In the genomic region with DNA sequence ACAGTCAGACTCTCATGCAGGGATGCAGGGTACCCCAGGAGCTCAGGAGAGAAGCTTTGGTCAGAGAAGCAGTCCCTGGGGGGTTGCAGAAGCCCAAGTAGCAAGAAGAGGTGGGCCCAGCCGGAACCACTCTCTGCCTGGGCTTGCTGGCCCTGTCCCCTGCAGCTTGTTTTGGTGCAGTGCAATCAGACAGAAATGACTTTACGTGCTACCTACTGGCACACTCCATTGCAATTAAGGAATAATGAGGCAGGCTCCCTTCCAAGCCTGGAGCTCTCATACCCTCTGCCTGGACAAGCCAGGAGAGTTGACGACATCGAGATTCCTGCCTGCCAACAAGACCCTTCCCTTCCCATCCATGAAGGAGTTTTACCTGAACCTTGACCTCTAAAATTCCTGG, we compare ENCODE assay signal across 22 mouse cellular contexts. TPM values are rescaled to one million over a fixed set of nuclear protein-coding genes. Genes with fewer than 3 reads are reported as not detected.
DNase-seq lines count a peak whose midpoint lies in the region; ATAC-seq and TF ChIP-seq lines count a peak whose summit lies in the region.
"Had no signal": no experiment of that assay in that cellular context is flagged by ENCODE, and none has a peak within 500 bp of the region (broad histone marks: within the 10 kb centered on the region; RNA-seq: fewer than 3 reads in every experiment).

No protein-coding gene starts in this region.

- H3K4me1 ChIP-seq in forebrain, postnatal 0 days (ENCODE audit: insufficient read depth): no peaks in the 10 kb centered on the region
- H3K4me1 ChIP-seq in forebrain, embryonic 11.5 days (replicated peaks; ENCODE audit: control insufficient read depth, insufficient read depth, low read length): no peaks in the 10 kb centered on the region

- 0 out of 2 replicates have a peak, but pooled peaks cover 6% of the 10 kb centered on the region for H3K36me3 ChIP-seq in forebrain, postnatal 0 days (ENCODE audit: insufficient read depth)
- H3K36me3 ChIP-seq in forebrain, embryonic 11.5 days (ENCODE audit: control insufficient read depth, insufficient read depth, low read length): no peaks in the 10 kb centered on the region
- H3K36me3 ChIP-seq: embryonic facial prominence, embryonic 10.5 days; embryonic facial prominence, embryonic 12.5 days; G1E had no signal

- H3K9me3 ChIP-seq in forebrain, postnatal 0 days (ENCODE audit: low read length): no peaks in the 10 kb centered on the region
- no peaks in the 10 kb centered on the region for H3K9me3 ChIP-seq in forebrain, embryonic 11.5 days (ENCODE audit: control insufficient read depth, low read length)
- H3K9me3 ChIP-seq: embryonic facial prominence, embryonic 10.5 days; embryonic facial prominence, embryonic 12.5 days; forebrain, embryonic 13.5 days; G1E had no signal

- H3K4me2 ChIP-seq in forebrain, postnatal 0 days (ENCODE audit: low read depth): no peak overlapping the region
- H3K4me2 ChIP-seq in forebrain, embryonic 11.5 days (ENCODE audit: low read depth, low read length, severe bottlenecking): no peak overlapping the region
- H3K4me2 ChIP-seq: embryonic facial prominence, embryonic 12.5 days; forebrain, embryonic 13.5 days had no signal

- H3K4me3 ChIP-seq in forebrain, postnatal 0 days (ENCODE audit: low read depth, low read length): no peak overlapping the region
- H3K4me3 ChIP-seq in forebrain, embryonic 11.5 days (ENCODE audit: low read depth, low read length): no peak overlapping the region
- H3K4me3 ChIP-seq in layer of hippocampus, adult 2 months: no peak overlapping the region
- H3K4me3 ChIP-seq: embryonic facial prominence, embryonic 10.5 days; embryonic facial prominence, embryonic 12.5 days; forebrain, embryonic 13.5 days had no signal

- WGBS in forebrain, postnatal 0 days: 38% methylated on average over 4 of the region's 4 CpGs
- WGBS in forebrain, embryonic 11.5 days: 80% methylated on average over 4 of the region's 4 CpGs

- DNase-seq in cerebellum, postnatal 10 days: peak; percentile 58 to 60
- no peak for DNase-seq in cerebellum, adult 9-10 months
- peak; percentile 14 for DNase-seq in forebrain, postnatal 0 days
- no peak for DNase-seq in forebrain, embryonic 11.5 days (ENCODE audit: low spot score)
- no peak for DNase-seq in layer of hippocampus, adult 2 months (ENCODE audit: low spot score in 2 of 2)
- no peak for DNase-seq in layer of hippocampus, adult 9-11 months
- peak; percentile 64 for DNase-seq in Muller cell, postnatal 12 days (ENCODE audit: inconsistent ontology term)
- DNase-seq in adrenal gland, postnatal 25 days: no peak
- DNase-seq: adrenal gland, adult 8-10 months; adrenal gland, postnatal 14 days; B cell, adult 2 months; cerebellum, adult 11-12 months; cerebellum, adult 2 months; cerebellum, adult 9-11 months; cerebellum, postnatal 25 days had no signal

- ATAC-seq in forebrain, postnatal 0 days: no peak
- no peak for ATAC-seq in forebrain, embryonic 11.5 days (replicated peaks; ENCODE audit: low FRiP score)
- ATAC-seq: CD4-positive, CD25-positive, alpha-beta regulatory T cell, adult 4 months; forebrain, embryonic 13.5 days; forebrain, embryonic 16.5 days had no signal

- H3K27me3 ChIP-seq in forebrain, postnatal 0 days (ENCODE audit: insufficient read depth, low read length): no peaks in the 10 kb centered on the region
- H3K27me3 ChIP-seq in forebrain, embryonic 11.5 days (ENCODE audit: control insufficient read depth, insufficient read depth, low read length): no peaks in the 10 kb centered on the region
- H3K27me3 ChIP-seq: forebrain, embryonic 13.5 days had no signal

- H3K9ac ChIP-seq in forebrain, postnatal 0 days: no peak overlapping the region
- no peak overlapping the region for H3K9ac ChIP-seq in forebrain, embryonic 11.5 days (ENCODE audit: low read length)
- H3K9ac ChIP-seq: embryonic facial prominence, embryonic 12.5 days; forebrain, embryonic 13.5 days had no signal

- H3K27ac ChIP-seq in forebrain, postnatal 0 days (ENCODE audit: low read depth, low read length): no peak overlapping the region
- no peak overlapping the region for H3K27ac ChIP-seq in forebrain, embryonic 11.5 days (ENCODE audit: low read depth, low read length)
- H3K27ac ChIP-seq in layer of hippocampus, adult 2 months: 0 out of 2 replicates have a peak overlapping the region, but pooled peaks have one; percentile 23
- H3K27ac ChIP-seq: embryonic facial prominence, embryonic 10.5 days; embryonic facial prominence, embryonic 12.5 days; forebrain, embryonic 13.5 days had no signal

- no peak for TF ChIP-seq CTCF in forebrain, postnatal 0 days (IDR thresholded peaks at IDR 0.05; ENCODE audit: low read depth)
- peak; percentile 23; the same call in 1 of the 2 replicates for TF ChIP-seq CTCF in layer of hippocampus, adult 2 months (conservative IDR thresholded peaks at IDR 0.05)

RNA-seq across cellular contexts. Expression of a gene that starts 50.2 kb away (rescaled TPM):
- total RNA-seq in forebrain, postnatal 0 days (2014; rRNA removed): 31.6 and 44.6 TPM in 2 replicates
- 76.8 and 90.9 TPM in 2 replicates for polyA plus RNA-seq in forebrain, postnatal 0 days (2015; fragmentation: Nextera tagmentation; extraction: Ambion mirVana)
- polyA plus RNA-seq in forebrain, embryonic 11.5 days (2014; fragmentation: Nextera tagmentation; extraction: Ambion mirVana): 10.2 and 11.1 TPM in 2 replicates
- 100 to 1,000 TPM; 218 to 236 TPM for total RNA-seq in layer of hippocampus, adult 2 months (2021)
- total RNA-seq in adrenal gland, postnatal 25 days (2021): 9.4 and 9.7 TPM in 2 replicates
- total RNA-seq: CH12.LX had no signal
- polyA plus RNA-seq: CD4-positive, CD25-positive, alpha-beta regulatory T cell, adult 4 months; G1E had no signal

Comparison
In these comparisons a context has a peak if more than half of its experiments do, and no peak if none do; other contexts are left out.
1. DNase-seq: peak in cerebellum, postnatal 10 days (2 of 2), forebrain, postnatal 0 days (single experiment) and Muller cell, postnatal 12 days (single experiment); none in cerebellum, adult 9-10 months (single experiment), forebrain, embryonic 11.5 days (single experiment), layer of hippocampus, adult 2 months (0 of 2), layer of hippocampus, adult 9-11 months (single experiment) and adrenal gland, postnatal 25 days (single experiment).